Mouse (Mus musculus): ENCODE results near the gene H1fx.
"Not testable (repeated sequence)": the region's sequence is repeated elsewhere in the genome, so short reads cannot be mapped to it uniquely, and the experiment has no call there.

Gene H1fx

GRCm38 (mm10) chr6:87982506-87982905 lies 1.1 kb upstream of the H1fx start:
- intact Hi-C loops (cut with DNase I), result no loop called here

DNA sequence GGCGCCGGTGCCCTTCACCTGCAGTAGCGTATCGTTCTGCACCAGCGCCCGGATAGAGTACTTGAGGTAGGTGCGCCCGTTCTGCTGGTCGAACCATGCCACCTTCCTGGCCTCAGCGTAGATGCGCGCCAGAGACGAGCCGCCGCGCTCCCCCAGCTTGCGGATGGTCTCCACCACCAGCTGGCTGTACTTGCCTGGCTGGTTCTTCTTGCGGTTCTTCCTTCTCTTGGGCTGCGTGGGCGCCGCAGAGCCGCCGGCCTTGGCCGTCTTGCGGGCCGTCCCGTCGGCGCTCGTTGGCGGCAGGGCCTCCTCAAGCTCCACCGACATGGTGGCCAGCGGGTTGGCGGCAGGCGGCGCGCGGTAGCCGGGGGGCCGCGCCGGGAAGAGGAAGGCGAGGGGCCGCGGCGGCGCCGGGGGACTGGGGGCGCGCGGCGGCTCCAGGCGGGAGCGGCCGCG lies 379 bp downstream of the H1fx start:
- intact Hi-C loops (cut with DNase I), result no loop called here

- intact Hi-C loops (cut with DNase I), result no loop called here
Measured at GRCm38 (mm10) chr6:87980374-87981029, 935 bp downstream of the H1fx start.

GRCm38 (mm10) chr6:87979728-87980127 lies 1.7 kb downstream of the H1fx start:
- intact Hi-C loops (cut with DNase I), result no loop called here

DNA sequence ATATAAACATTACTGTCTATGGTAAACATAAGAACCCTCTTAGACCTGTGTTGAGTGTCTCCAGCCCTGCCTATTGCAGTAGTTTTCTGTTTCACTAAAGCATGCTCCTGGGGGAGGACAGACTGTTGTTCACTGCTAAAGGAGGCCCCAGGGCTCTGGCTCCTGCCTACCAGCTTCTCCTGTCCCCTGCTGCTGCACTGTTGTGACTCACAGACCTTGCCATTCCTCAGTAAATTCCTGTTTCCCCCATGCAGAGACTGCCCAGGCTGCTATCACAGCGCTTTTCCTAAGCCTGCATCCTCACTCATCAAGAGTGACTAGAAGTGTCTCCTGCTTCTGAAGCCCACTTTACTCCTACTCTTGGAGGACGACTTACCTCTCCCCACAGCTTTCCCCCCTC lies 11.4 kb downstream of the H1fx start:
- intact Hi-C loops (cut with DNase I), result no loop called here

DNA sequence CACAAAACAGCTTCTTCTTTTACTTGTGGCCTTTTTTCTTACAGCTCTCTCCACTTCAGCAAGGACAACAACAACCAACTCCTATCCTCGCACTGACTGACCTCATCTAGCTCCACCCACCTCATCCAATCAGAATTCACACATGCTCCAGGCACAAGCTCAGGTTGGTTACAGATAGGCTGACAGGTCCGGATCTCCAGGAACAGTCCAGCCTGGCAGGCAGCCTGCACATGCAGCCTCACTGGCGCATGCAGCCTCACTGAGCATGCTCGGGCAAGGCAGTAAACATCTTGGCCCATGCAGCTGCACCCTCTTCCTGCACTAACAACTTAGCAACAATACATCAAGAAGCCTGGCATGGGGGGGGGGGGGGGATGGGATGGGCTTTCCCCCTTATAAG lies 19.0 kb downstream of the H1fx start:
- intact Hi-C loops (cut with DNase I), result not testable (repeated sequence)

DNA sequence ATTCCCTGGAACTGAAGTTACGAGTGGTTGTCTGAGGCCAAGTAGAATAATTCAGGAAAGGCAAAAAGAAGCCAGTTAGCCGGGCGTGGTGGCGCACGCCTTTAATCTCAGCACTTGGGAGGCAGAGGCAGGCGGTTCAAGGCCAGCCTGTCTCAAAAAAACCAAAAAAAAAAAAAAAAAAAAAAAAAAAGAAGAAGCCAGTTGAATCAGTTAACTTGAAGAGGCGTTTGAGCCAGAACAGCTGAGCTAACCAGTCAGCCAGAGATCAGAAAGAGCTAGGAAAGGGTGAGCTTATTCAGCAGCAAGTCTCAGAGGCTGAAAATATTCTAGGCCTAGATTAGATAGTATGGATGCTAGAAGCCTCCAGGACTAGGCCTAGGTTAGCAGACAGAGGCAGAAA lies 39.3 kb downstream of the H1fx start:
- intact Hi-C loops (cut with DNase I), result no loop called here

GRCm38 (mm10) chr6:87938941-87939340 lies 42.5 kb downstream of the H1fx start:
- intact Hi-C loops (cut with DNase I), result no loop called here

DNA sequence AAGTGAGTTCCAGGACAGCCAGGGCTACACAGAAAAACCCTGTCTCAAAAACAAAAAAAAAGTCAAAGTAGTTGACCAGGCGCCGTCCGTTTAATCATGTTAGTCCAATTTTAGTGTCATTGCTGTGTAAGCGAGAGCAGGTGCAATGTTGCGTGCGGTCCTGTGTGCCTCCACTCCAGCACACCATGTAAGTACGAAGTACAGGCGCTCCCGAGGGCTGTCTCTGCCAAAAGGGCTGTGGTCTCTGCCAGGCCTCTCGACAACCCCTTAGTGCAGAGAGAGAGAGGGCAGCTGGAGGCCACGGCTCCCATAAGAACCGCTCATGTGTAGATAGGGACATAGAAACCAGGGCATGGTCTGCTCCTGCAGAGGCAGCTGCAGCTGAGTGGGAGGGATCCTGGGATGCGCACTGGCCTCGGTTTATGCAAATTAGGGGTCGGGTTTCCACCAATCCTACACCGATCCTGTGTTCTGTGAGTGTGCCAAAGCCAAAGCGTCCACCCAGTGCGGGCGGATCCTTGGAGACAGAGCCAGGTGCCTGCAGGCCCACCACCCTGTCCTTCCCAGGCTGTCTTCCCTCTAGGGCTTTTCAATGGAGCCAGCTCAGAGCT lies 44.2 kb downstream of the H1fx start:
- intact Hi-C loops (cut with DNase I), result no loop called here

DNA sequence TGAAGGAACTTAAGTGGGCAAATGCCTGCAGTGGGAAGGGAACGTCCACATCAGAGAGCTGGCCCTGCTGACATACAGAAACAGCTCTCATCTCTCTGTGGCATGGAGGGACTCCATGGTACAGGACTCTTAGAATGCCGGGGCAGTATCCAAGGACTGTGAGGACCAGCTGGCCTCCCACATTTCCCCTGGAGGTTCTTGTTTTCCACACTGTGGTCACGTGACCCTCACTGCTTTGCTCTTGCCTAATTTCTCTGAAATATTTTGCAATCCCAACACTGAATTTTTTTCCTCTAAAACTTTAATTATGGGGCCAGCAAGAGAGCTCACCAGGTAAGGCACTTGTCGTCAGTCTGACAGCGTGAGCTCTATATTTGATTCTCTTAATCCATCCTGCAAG lies 46.4 kb downstream of the H1fx start:
- intact Hi-C loops (cut with DNase I), result no loop called here

Small RNA genes lying within 50 kb of the gene (microRNA-seq; reads per million reads assigned to microRNA genes)
- 0.12 to 0.23 reads per million in 2 experiments for gene Gm47286
